In the genomic region with DNA sequence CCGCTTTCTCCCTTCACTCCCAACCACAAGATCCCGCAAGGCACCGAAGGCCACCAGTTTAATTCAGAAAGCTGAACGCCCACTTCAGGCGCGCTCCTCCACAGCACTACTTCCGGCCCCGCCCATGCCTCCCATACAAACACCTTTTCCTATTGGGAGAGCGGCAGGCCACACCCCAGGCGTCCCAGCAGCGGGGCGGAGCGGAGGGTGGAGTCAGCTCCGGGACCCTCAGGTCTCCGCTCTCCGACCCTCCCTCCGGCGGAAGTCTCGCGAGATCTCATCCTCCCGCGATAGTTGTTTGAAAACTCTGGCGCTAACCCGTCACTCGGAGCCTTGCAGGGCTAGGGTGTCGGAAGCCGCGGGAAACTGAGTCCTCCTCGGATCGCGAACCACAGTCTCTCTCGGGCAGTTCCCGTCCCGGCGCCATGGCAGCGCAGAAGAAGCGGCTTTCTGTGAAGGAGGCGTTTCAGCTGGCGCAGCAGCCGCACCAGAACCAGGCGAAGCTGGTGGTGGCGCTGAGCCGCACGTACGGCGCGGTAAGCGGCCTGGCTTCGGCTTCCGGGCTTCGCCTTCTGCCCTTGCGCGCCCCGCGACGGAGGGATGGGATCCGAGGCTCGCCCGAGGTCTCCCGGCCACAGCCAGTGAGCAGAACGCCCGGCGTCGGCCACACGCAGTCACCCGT, we compare ENCODE assay signal across 8 mouse cellular contexts. TPM values are rescaled to one million over a fixed set of nuclear protein-coding genes. Genes with fewer than 3 reads are reported as not detected.
DNase-seq lines count a peak whose midpoint lies in the region; ATAC-seq and TF ChIP-seq lines count a peak whose summit lies in the region.

A gene (plus strand): TSS at position 322 of the 682 bp plus-strand sequence.

- TF ChIP-seq CTCF in kidney, postnatal 0 days (IDR thresholded peaks at IDR 0.05; ENCODE audit: low read depth): 0 out of 2 replicates have a peak, but pooled peaks have one; percentile 4

- H3K4me2 ChIP-seq in heart, embryonic 12.5 days: peak within 1 kb of the TSS; percentile 96
- H3K4me2 ChIP-seq in kidney, postnatal 0 days (ENCODE audit: low read length): peak within 1 kb of the TSS; percentile 91
- H3K4me2 ChIP-seq in liver, embryonic 11.5 days: peak within 1 kb of the TSS; percentile 85
- peak within 1 kb of the TSS; percentile 83 for H3K4me2 ChIP-seq in stomach, embryonic 14.5 days (replicated peaks; ENCODE audit: low read depth, low read length)

- DNase-seq in CD4-positive helper T cell, adult 2 months (ENCODE audit: low read depth, low spot score): peak; percentile 98
- peak; percentile 93 for DNase-seq in brain, embryonic 18.5 days (ENCODE audit: low read depth, low spot score)
- DNase-seq in kidney, postnatal 0 days (ENCODE audit: low spot score): peak; percentile 100
- peak; percentile 99 for DNase-seq in liver, embryonic 11.5 days (ENCODE audit: low spot score)
- DNase-seq in naive thymus-derived CD4-positive, alpha-beta T cell, adult 2 months (ENCODE audit: low read depth): peak; percentile 99

- ATAC-seq in erythroid progenitor cell, adult 5-6 weeks (replicated peaks; ENCODE audit: low FRiP score, poor library complexity, severe bottlenecking): peak; percentile 97
- peak; percentile 100 for ATAC-seq in heart, embryonic 12.5 days (ENCODE audit: insufficient number of reproducible peaks, low FRiP score)
- ATAC-seq in kidney, postnatal 0 days (replicated peaks; ENCODE audit: low FRiP score, low read depth): peak; percentile 100
- ATAC-seq in liver, embryonic 11.5 days (replicated peaks; ENCODE audit: low FRiP score): peak; percentile 98
- ATAC-seq in stomach, embryonic 14.5 days (ENCODE audit: insufficient number of reproducible peaks, insufficient read depth, low FRiP score, low read depth): peak; percentile 100

- H3K27me3 ChIP-seq in heart, embryonic 12.5 days (replicated peaks): no peaks in the 10 kb centered on the region
- no peaks in the 10 kb centered on the region for H3K27me3 ChIP-seq in kidney, postnatal 0 days (ENCODE audit: insufficient read depth, low read length)
- H3K27me3 ChIP-seq in liver, embryonic 11.5 days (replicated peaks; ENCODE audit: control insufficient read depth, insufficient read depth, low read length): no peaks in the 10 kb centered on the region
- no peaks in the 10 kb centered on the region for H3K27me3 ChIP-seq in stomach, embryonic 14.5 days (ENCODE audit: control insufficient read depth, insufficient read depth, low read length)

- peaks cover 6% of the 10 kb centered on the region for H3K4me1 ChIP-seq in heart, embryonic 12.5 days (replicated peaks)
- no peaks in the 10 kb centered on the region for H3K4me1 ChIP-seq in kidney, postnatal 0 days (replicated peaks; ENCODE audit: insufficient read depth, low read length)
- H3K4me1 ChIP-seq in liver, embryonic 11.5 days (replicated peaks; ENCODE audit: control insufficient read depth, insufficient read depth, low read length): 0 out of 2 replicates have a peak, but pooled peaks cover 2% of the 10 kb centered on the region
- H3K4me1 ChIP-seq in stomach, embryonic 14.5 days (ENCODE audit: control insufficient read depth, insufficient read depth, low read length): 0 out of 2 replicates have a peak, but pooled peaks cover 5% of the 10 kb centered on the region

- H3K9ac ChIP-seq in heart, embryonic 12.5 days: peak within 1 kb of the TSS; percentile 90
- peak within 1 kb of the TSS; percentile 78 for H3K9ac ChIP-seq in kidney, postnatal 0 days (ENCODE audit: low read depth, low read length)
- peak within 1 kb of the TSS; percentile 96 for H3K9ac ChIP-seq in liver, embryonic 11.5 days (ENCODE audit: low read depth, low read length)
- peak within 1 kb of the TSS; percentile 73 for H3K9ac ChIP-seq in stomach, embryonic 14.5 days (replicated peaks; ENCODE audit: low read depth, low read length)

- WGBS in heart, embryonic 12.5 days: under 1% methylated on average over 66 of the region's 66 CpGs
- under 1% methylated on average over 66 of the region's 66 CpGs for WGBS in kidney, postnatal 0 days
- under 1% methylated on average over 66 of the region's 66 CpGs for WGBS in liver, embryonic 11.5 days
- WGBS in stomach, embryonic 14.5 days: under 1% methylated on average over 66 of the region's 66 CpGs

- H3K9me3 ChIP-seq in heart, embryonic 12.5 days (replicated peaks): no peaks in the 10 kb centered on the region
- H3K9me3 ChIP-seq in kidney, postnatal 0 days (replicated peaks; ENCODE audit: low read length): no peaks in the 10 kb centered on the region
- no peaks in the 10 kb centered on the region for H3K9me3 ChIP-seq in liver, embryonic 11.5 days (ENCODE audit: control insufficient read depth, low read length)
- no peaks in the 10 kb centered on the region for H3K9me3 ChIP-seq in stomach, embryonic 14.5 days (ENCODE audit: control insufficient read depth, low read depth, low read length)

- peak within 1 kb of the TSS; percentile 85 for H3K27ac ChIP-seq in heart, embryonic 12.5 days (ENCODE audit: poor library complexity, severe bottlenecking)
- H3K27ac ChIP-seq in kidney, postnatal 0 days: peak within 1 kb of the TSS; percentile 83
- H3K27ac ChIP-seq in liver, embryonic 11.5 days (ENCODE audit: low read depth, low read length): peak within 1 kb of the TSS; percentile 93
- peak within 1 kb of the TSS; percentile 83 for H3K27ac ChIP-seq in stomach, embryonic 14.5 days (ENCODE audit: low read length)

- H3K4me3 ChIP-seq in heart, embryonic 12.5 days: peak within 1 kb of the TSS; percentile 98
- peak within 1 kb of the TSS; percentile 91 for H3K4me3 ChIP-seq in kidney, postnatal 0 days (replicated peaks; ENCODE audit: low read depth, low read length)
- peak within 1 kb of the TSS; percentile 91 for H3K4me3 ChIP-seq in liver, embryonic 11.5 days (ENCODE audit: low read depth, low read length)
- H3K4me3 ChIP-seq in stomach, embryonic 14.5 days (ENCODE audit: low read depth, low read length): peak within 1 kb of the TSS; percentile 91

- H3K36me3 ChIP-seq in heart, embryonic 12.5 days: 0 out of 2 replicates have a peak, but pooled peaks cover 2% of the 10 kb centered on the region
- no peaks in the 10 kb centered on the region for H3K36me3 ChIP-seq in kidney, postnatal 0 days (ENCODE audit: insufficient read depth, low read length)
- H3K36me3 ChIP-seq in liver, embryonic 11.5 days (ENCODE audit: control insufficient read depth, insufficient read depth, low read length): peaks cover 4% of the 10 kb centered on the region; the same call in 1 of the 2 replicates
- H3K36me3 ChIP-seq in stomach, embryonic 14.5 days (ENCODE audit: control insufficient read depth, insufficient read depth, low read length): peaks cover under 1% of the 10 kb centered on the region

RNA-seq across cellular contexts. Expression of the gene that starts here (rescaled TPM):
- total RNA-seq in erythroid progenitor cell, adult 5-6 weeks (2015; ENCODE audit: low replicate concordance): 382 and 401 TPM in 2 replicates
- 362 and 411 TPM in 2 replicates for total RNA-seq in erythroid progenitor cell, adult 5-6 weeks (2017; ENCODE audit: low replicate concordance)
- polyA plus RNA-seq in heart, embryonic 12.5 days (2016; fragmentation: Nextera tagmentation; extraction: Ambion mirVana): 37.9 and 39.6 TPM in 2 replicates
- 21.8 and 24.7 TPM in 2 replicates for polyA plus RNA-seq in kidney, postnatal 0 days (2015; fragmentation: Nextera tagmentation; extraction: Ambion mirVana)
- polyA plus RNA-seq in liver, embryonic 11.5 days (2014; fragmentation: Nextera tagmentation; extraction: Ambion mirVana): 67.0 and 79.6 TPM in 2 replicates
- 55.1 and 55.6 TPM in 2 replicates for polyA plus RNA-seq in stomach, embryonic 14.5 days (2014; fragmentation: Nextera tagmentation; extraction: Ambion mirVana)

Comparison
In these comparisons a context has a peak if more than half of its experiments do, and no peak if none do; other contexts are left out.
1. Peak in every context shown above with its lines: DNase-seq, ATAC-seq, H3K4me3 ChIP-seq and H3K27ac ChIP-seq.